In the genomic region with DNA sequence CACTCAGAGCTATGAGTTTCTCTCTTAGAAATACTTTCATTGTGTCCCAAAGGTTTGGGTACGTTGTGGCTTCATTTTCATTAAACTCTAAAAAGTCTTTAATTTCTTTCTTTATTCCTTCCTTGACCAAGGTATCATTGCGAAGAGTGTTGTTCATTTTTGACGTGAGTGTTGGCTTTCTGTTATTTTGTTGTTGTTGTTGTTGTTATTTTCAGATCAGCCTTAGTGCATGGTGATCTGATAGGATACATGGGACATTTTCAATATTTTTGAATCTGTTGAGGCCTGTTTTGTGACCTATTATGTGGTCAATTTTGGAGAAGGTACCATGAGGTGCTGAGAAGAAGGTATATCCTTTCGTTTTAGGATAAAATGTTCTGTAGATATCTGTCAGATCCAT, we compare ENCODE assay signal across 19 mouse cellular contexts. TPM values are rescaled to one million over a fixed set of nuclear protein-coding genes. Genes with fewer than 3 reads are reported as not detected.
"Had no signal": no experiment of that assay in that cellular context is flagged by ENCODE, and none has a peak within 500 bp of the region (broad histone marks: within the 10 kb centered on the region; RNA-seq: fewer than 3 reads in every experiment).

No protein-coding gene starts in this region.

RNA-seq across cellular contexts. Expression of a gene that starts 10.7 kb away (rescaled TPM):
- polyA plus RNA-seq: gonadal fat pad, adult 2 months; heart, adult 2 months; heart, embryonic 11.5 days; heart, embryonic 13.5 days; heart, embryonic 15.5 days; heart, postnatal 0 days; hindbrain, embryonic 12.5 days; hindbrain, embryonic 14.5 days; hindbrain, embryonic 16.5 days; inflammation-experienced regulatory T-cells, adult 6 months; intestine, embryonic 15.5 days; intestine, postnatal 0 days; kidney, embryonic 14.5 days; kidney, embryonic 16.5 days; limb, embryonic 10.5 days; limb, embryonic 12.5 days; limb, embryonic 15.5 days; liver, adult 2 months; liver, embryonic 12.5 days had no signal

RNA-seq across cellular contexts. Expression of a gene that starts 14.9 kb away (rescaled TPM):
- polyA plus RNA-seq: gonadal fat pad, adult 2 months; heart, adult 2 months; heart, embryonic 11.5 days; heart, embryonic 13.5 days; heart, embryonic 15.5 days; heart, postnatal 0 days; hindbrain, embryonic 12.5 days; hindbrain, embryonic 14.5 days; hindbrain, embryonic 16.5 days; inflammation-experienced regulatory T-cells, adult 6 months; intestine, embryonic 15.5 days; intestine, postnatal 0 days; kidney, embryonic 14.5 days; kidney, embryonic 16.5 days; limb, embryonic 10.5 days; limb, embryonic 12.5 days; limb, embryonic 15.5 days; liver, adult 2 months; liver, embryonic 12.5 days had no signal

RNA-seq across cellular contexts. Expression of a gene that starts 39.7 kb away (rescaled TPM):
- polyA plus RNA-seq: gonadal fat pad, adult 2 months; heart, adult 2 months; heart, embryonic 11.5 days; heart, embryonic 13.5 days; heart, embryonic 15.5 days; heart, postnatal 0 days; hindbrain, embryonic 12.5 days; hindbrain, embryonic 14.5 days; hindbrain, embryonic 16.5 days; inflammation-experienced regulatory T-cells, adult 6 months; intestine, embryonic 15.5 days; intestine, postnatal 0 days; kidney, embryonic 14.5 days; kidney, embryonic 16.5 days; limb, embryonic 10.5 days; limb, embryonic 12.5 days; limb, embryonic 15.5 days; liver, adult 2 months; liver, embryonic 12.5 days had no signal

RNA-seq across cellular contexts. Expression of a gene that starts 49.9 kb away (rescaled TPM):
- polyA plus RNA-seq: gonadal fat pad, adult 2 months; heart, adult 2 months; heart, embryonic 11.5 days; heart, embryonic 13.5 days; heart, embryonic 15.5 days; heart, postnatal 0 days; hindbrain, embryonic 12.5 days; hindbrain, embryonic 14.5 days; hindbrain, embryonic 16.5 days; inflammation-experienced regulatory T-cells, adult 6 months; intestine, embryonic 15.5 days; intestine, postnatal 0 days; kidney, embryonic 14.5 days; kidney, embryonic 16.5 days; limb, embryonic 10.5 days; limb, embryonic 12.5 days; limb, embryonic 15.5 days; liver, adult 2 months; liver, embryonic 12.5 days had no signal
